Mouse (Mus musculus) brown adipose tissue, adult 24 weeks (tissue): ENCODE data around the gene Fbxo48. TPM values are rescaled to one million over a fixed set of nuclear protein-coding genes. Genes with fewer than 3 reads are reported as not detected.
A peak's percentile ranks its signal among the peaks of the same experiment; 100 is the strongest.

ENCODE experiments used
- H3K27ac ChIP-seq: fragments of 200-500 bp; replicated peaks from 2 replicates; pipeline ENCODE4 v1.5.1; 2012; ENCODE audit warnings: low read depth, mild to moderate bottlenecking, low read length
- H3K4me1 ChIP-seq: fragments of 200-500 bp; 2 replicates; pipeline ENCODE4 v1.6.1; 2012; ENCODE audit warnings: low read length, mixed read lengths; ENCODE audit not compliant: control insufficient read depth, insufficient read depth, insufficient read length
- H3K4me3 ChIP-seq: fragments of 200-500 bp; 2 replicates; pipeline ENCODE4 v1.5.1; 2012; ENCODE audit warnings: low read depth, mild to moderate bottlenecking, low read length, moderate library complexity; ENCODE audit not compliant: insufficient read depth
- polyA plus RNA-seq: library from polyadenylated mRNA; stranded (reverse); fragments of >200 nt; gene quantifications from 2 replicates; pipeline ENCODE4 v1.2.4, GENCODE M21; 2012; ENCODE audit not compliant: missing spikeins, insufficient read depth, insufficient read length

The Fbxo48 gene
- polyA plus RNA-seq: not detected in 2 replicates

DNA sequence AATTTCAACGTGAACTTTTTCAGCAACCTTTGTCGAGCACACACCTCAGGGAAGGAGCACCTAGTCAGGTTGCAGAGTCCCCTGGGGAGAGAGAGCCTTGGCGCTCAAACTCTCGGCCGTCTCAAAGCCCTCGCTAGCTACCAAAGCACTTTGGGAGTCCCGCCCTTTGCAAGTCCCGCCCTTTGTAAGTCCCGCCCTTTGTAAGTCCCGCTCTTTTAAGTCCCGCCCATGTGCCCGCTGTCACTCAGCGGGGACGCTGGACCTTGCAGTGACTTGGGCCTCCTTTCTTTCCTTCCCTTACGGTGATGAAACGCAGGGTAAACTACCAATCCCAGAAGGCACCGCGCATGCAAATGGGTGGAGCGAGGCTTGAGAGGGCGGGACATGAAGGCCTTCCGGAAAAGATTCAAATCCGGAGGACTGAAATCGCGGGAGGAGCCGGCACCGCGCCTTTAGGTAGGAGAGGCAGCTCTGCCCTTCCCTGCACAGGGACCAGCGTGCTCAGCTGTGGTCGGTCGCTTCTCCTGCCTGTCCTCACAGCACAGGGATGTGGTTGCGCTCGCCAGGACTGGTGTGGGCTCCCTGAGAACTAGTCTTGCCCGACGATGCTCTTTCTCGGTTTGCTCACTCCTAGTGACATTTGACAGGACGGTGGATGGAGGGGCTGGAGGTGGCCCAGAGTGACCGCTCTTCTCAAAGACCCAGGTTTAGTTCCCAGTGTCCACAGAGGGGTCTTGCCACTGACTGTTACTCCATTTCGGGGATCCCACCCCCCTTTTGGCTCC lies at the start of gene Fbxo48:
Gene Fbxo48 (plus strand): TSS at position 400 of the 785 bp plus-strand sequence.
- Histone ChIP-seq H3K4me1 (no peaks in the 10 kb centered on the region), H3K27ac (no peak within 1 kb of the TSS), H3K4me3 (peak within 1 kb of the TSS; percentile 83)

DNA sequence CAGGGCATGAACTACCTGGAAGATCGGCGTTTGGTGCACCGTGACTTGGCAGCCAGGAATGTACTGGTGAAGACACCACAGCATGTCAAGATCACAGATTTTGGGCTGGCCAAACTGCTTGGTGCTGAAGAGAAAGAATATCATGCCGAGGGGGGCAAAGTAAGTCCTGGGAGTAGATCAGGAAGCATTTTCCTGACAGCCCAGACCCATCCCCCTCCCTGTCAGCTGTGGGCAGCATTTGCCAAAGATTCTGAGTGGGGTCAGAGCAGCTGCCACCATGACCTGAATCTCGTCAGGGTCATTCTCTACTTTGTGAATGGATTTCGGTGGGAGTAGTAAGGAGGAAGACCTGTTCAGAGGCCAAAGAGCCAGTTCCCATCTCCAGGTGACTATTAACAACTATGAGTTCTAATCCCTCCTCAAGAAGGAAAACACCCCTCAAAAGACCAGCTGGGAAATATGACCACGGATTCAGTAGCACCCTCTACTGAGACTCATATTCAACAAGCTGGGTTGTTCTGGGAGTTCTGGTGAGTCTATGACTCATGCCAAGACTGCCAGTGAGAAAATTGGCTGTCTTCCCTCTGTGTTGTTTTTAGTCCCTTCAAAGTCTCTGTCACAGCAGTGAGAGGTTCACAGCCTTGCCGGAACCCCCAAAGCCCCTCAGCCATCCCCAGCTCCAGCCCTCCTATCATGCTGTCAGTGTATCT lies 46.7 kb upstream of the Fbxo48 start:
- no peaks in the 10 kb centered on the region for H3K4me1 ChIP-seq
- no peak overlapping the region for H3K4me3 ChIP-seq
- no peak overlapping the region for H3K27ac ChIP-seq

DNA sequence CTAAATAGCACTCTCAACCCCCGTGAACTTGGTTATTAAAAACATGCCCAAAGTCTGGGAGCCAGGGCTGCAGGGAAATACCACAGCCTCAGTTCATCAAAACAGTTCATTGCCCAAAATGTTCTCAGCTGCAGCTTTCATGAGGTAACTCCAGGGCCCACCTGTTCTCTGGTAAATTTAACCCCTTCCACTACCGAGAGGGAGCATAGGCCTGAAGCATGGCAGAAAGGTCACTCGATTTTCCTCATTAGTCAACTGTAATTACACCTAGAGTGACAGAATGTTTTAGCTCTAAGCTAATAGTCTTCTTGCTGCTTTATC lies 46.2 kb upstream of the Fbxo48 start:
- Histone ChIP-seq H3K4me1 (no peaks in the 10 kb centered on the region), H3K27ac (no peak overlapping the region), H3K4me3 (no peak overlapping the region)

DNA sequence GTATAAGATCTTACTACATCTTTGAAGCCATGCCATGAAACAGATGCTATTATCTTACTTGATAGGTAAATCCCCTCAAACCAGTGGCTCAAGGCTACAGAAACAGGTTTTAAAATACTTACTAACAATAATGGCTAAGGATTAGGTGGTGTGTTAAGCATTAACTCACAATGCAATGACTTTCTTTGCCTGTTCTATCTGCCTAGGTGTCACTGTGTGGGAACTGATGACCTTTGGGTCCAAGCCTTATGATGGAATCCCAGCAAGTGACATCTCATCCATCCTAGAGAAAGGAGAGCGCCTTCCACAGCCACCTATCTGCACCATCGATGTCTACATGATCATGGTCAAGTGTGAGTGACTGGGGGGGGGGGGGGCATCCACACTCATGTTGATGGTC lies 44.6 kb upstream of the Fbxo48 start:
- H3K27ac ChIP-seq: no peak overlapping the region
- H3K4me1 ChIP-seq: no peaks in the 10 kb centered on the region
- no peak overlapping the region for H3K4me3 ChIP-seq

DNA sequence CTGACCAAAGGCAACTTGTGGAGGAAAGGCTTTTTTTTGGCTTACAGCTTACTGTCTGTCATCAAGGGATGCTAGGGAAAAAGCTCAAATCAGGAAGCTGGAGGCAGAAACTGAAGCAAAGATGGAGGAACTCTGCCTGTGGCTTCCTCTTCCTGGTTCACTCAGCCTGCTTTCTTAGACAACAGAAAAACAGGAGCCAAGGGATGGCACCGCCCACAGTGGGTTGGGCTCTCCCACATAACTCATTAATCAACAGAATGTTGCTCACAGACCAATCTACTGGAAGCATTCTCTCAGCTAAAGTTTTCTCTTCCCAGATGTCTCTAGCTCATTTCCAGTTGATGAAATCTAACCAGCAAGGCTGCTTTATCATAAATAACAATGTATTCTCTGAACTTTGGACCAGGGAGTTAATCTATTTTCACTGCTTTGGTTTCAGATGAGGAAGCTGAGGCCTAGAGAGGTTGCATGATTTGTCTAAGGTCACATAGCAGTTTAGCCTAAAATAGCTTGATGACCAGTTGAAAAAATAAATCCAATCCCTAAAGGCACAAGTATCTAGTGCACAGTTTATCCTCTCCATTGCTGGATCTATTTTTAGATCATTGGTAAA lies 43.6 kb upstream of the Fbxo48 start:
- Histone ChIP-seq H3K27ac (no peak overlapping the region), H3K4me1 (no peaks in the 10 kb centered on the region), H3K4me3 (no peak overlapping the region)

DNA sequence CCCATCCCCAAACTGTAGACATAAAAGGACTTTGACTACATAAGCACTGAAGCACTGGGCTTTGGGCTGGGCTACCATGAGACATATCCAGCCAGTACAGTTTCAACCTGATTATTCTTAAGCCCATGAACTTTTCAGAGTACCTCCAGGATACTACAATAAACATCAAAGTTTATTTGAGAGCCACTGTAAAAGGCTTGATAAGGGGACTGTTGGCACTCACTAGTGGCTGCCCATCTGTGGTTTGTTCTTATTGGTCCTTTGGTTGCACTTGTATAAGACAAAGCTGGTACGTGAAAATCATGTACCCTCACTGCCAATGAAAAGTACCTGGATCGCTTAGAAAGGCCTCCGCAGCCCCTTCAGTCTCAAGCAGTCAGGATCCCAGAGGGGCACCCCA lies 36.4 kb upstream of the Fbxo48 start:
- Histone ChIP-seq H3K4me3 (no peak overlapping the region), H3K4me1 (no peaks in the 10 kb centered on the region; the same call in 1 of the 2 replicates), H3K27ac (no peak overlapping the region)

DNA sequence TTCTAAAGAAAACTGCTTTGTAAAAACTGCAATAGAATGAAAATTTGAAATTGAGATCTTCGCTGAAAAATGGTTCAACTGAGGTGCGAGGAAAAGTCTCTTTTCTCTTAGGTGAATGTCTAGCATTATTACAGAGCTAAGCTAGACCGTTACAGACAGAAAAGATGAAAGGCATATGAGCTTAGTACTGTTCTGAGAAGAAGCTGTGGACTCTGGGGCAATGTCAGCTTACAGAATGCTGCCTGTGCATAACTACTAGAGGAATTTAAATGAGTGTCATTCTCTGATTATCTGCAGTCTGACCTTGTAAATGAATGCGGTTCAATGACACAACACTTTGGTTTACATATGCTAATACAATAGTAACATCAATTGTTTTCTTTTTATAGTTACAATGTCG lies 35.3 kb upstream of the Fbxo48 start:
- Histone ChIP-seq H3K4me3 (no peak overlapping the region), H3K4me1 (no peaks in the 10 kb centered on the region; the same call in 1 of the 2 replicates), H3K27ac (no peak overlapping the region)

DNA sequence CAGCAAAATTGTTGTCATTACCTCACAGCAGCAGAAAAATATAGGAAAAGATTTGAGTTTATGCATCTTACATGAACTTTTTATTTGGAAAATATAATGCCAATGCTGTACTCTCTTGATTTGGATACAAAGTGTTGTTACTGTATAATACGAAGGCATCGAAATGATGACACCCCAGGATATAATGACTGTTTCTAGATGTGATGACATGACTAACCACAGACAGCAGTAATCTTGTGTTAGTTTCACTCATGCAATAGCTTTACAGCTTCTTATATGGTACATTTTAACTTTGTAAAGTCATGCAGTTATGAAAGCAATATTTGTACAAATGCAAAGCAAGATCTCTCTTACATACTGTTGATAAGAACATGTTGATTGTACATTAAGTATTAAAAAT lies 33.7 kb upstream of the Fbxo48 start:
- no peak overlapping the region for H3K27ac ChIP-seq
- H3K4me3 ChIP-seq: no peak overlapping the region
- H3K4me1 ChIP-seq: no peaks in the 10 kb centered on the region; the same call in 1 of the 2 replicates

DNA sequence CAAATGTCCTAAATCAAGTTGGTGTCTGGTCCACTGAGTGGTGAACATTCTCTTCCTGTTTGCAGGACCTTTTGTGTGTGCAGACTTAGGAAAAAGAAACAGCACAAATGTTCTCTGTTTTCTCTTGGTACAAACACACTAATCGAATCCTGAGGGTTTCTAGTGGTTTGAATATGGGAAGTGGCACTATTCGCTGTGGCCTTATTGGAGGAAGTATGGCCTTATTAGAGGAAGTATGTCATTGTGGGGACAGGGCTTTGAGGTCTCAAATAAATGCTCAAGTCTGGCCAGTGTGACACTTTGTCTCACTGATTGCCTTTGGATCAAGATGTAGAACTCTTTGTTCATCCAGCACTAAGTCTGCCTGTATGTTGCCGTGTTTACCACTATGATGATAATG lies 19.0 kb upstream of the Fbxo48 start:
- H3K4me1 ChIP-seq: no peaks in the 10 kb centered on the region

DNA sequence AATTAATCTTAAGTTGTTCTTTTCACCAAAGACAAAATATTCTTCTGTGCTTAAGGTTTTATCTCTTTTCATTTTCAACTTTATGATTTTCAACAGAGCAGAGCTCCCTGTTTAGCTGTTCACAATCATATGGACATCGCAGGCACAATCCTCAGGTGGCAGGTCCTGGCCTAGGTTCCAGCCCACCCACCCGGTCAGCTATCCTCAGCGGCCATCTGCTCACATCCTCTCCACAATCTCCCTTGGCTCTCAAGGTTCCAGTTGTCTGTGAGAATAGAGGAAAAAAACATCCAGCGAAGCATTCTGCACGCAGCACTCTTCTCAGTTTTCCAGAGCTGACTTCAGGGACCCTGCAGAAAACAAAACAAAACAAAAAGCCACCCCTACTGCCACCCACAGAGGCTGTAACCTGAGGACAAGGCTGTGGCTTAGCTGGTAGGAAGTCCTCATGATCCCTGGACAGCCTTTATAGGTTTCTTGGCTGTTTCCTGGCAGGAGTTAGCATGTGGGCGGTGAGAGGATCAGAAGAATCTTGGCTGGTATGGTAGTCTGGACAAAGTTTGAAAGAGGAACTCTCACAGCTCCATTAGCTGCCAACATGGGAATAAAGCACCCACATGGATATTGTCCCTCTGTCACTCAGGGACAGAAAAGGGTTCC lies 15.5 kb upstream of the Fbxo48 start:
- H3K4me3 ChIP-seq: no peak overlapping the region
- no peak overlapping the region for H3K27ac ChIP-seq
- no peaks in the 10 kb centered on the region for H3K4me1 ChIP-seq

More for the DNA sequence above, 19.0 kb upstream of the Fbxo48 start:
- H3K4me3 ChIP-seq: no peak overlapping the region
- no peak overlapping the region for H3K27ac ChIP-seq

DNA sequence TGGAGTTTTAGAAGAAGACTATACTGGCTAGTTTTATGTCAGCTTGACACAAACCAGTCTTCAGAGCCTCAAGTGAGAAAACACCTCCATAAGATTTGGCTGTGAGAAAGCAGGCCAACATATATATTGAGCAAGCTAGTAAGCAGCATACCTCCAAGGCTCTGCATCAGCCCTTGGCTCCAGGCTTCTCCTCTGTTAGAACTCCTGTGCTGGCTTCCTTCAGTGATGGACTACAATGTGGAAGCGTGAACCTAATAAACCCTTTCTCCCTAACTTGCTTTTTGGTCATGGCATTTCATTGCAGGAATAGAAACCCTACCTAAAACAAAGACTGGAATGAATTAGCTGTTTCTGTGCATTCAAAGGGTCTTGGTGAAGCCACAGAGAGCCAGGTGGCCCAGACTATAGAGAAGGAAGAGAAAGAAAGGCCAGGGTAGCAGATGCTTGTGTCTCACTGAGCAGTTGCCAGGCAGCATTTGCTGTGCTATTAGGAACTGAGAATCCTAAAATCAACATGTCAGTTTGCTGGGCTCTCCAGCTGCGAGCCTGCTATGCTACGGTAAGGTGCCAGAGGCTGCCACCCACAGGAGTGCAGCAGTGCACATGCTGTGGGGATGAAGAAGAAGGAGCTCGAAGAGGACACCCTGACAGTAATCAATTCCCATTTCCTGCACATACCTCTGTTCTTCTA lies 9.9 kb upstream of the Fbxo48 start:
- Histone ChIP-seq H3K27ac (no peak overlapping the region), H3K4me3 (no peak overlapping the region), H3K4me1 (no peaks in the 10 kb centered on the region)

DNA sequence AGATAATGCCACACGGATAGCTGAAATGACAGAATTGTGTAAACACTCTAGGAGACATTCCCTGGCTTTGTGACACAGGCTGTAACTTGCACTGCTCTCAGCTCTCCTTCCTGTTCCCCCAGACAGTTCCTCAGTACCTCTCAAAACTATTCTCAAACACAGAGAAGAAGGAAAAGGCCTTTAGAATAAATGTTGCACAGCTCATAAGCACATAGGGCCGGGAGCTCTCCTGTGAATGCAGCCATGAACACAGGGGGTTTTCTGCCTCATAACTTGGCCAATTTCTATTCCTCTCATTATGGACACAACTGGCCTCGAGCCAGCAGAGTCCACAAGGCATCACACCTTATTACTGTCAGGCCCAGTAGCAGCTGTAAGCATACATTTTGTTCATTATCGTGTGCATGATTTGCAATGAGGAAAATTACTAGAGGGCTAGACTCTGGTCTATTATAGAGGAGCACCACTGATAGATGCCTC lies 9.2 kb upstream of the Fbxo48 start:
- Histone ChIP-seq H3K4me1 (no peaks in the 10 kb centered on the region), H3K27ac (no peak overlapping the region), H3K4me3 (no peak overlapping the region)

DNA sequence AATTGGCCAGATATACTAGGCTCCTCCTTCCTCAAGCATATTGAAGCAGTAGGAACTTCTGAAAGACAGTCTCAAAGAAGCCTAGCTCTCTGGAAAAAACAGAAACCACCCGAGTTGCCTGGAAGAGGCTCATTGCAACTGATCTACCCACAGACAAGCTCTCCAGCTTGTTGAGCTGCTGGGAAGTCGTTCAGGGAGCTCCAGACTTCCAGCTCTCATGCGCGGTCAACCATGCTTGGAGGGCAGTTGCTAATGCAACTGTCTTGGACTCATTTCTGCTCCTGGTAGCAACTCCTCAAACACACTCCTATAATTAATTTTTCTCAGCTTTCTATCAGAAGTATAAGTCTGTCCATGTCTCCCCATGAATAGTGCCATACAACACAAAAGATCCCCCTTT lies 8.2 kb upstream of the Fbxo48 start:
- H3K4me3 ChIP-seq: no peak overlapping the region
- no peaks in the 10 kb centered on the region for H3K4me1 ChIP-seq
- no peak overlapping the region for H3K27ac ChIP-seq

DNA sequence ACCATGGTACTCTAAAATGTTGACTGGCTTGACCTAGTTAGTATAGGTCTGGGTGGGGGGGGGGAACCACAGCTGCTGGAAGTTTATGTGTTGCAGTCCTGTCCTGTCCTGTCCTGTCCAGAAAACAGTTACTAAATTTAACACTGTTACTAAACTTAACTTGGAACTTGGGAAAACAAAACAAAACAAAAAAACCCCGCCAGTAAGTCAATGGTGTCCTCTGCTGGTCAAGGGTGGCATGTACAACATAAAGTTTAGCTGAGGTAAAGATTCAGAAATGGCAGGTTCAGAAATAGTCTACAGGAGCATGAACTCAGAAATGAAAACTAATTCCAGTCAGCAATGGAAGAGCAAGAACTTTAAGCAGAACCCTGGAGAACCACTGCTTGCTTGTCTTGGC lies 2.4 kb upstream of the Fbxo48 start:
- no peak overlapping the region for H3K4me3 ChIP-seq
- no peaks in the 10 kb centered on the region for H3K4me1 ChIP-seq
- no peak overlapping the region for H3K27ac ChIP-seq
